Mouse (Mus musculus) CD4-positive helper T cell, adult 2 months (primary cell): ENCODE results near the gene Nnmt.
A peak's percentile ranks its signal among the peaks of the same experiment; 100 is the strongest.

ENCODE experiments used
- DNase-seq: peaks from one replicate; pipeline ENCODE4 v3.0.0-alpha.2; 2012; ENCODE audit warnings: low read depth, missing footprints, low spot score

The Nnmt gene

GRCm38 (mm10) chr9:48604939-48605598, at the start of gene Nnmt:
Nnmt (minus strand) TSS chr9:48605153.
- no peak for DNase-seq

DNA sequence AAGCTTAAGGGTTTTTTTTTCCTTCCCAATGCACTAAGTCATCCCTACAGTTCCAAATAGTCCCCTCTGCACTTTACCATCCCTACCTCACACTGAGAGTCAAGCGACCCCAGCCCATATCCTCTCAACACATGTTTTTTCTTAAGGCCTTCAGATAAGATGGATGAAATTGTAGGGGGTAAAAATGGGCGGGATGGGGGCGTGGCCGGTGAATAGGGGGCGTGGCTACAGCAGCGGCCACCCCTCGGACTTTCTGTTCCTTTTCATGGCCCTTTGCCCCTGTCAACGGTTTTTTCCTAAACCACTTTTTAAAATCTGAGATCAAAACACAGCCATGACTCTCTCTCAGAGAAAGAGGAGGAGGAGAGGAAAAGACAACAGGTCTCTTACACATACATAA, 49.8 kb upstream of the Nnmt start:
- DNase-seq, result no peak

GRCm38 (mm10) chr9:48653399-48654070, 48.6 kb upstream of the Nnmt start:
- no peak for DNase-seq

GRCm38 (mm10) chr9:48652026-48652425, 47.1 kb upstream of the Nnmt start:
- no peak for DNase-seq

GRCm38 (mm10) chr9:48650846-48651245, 45.9 kb upstream of the Nnmt start:
- no peak for DNase-seq

- DNase-seq, result no peak
These were observed 45.1 kb upstream of the Nnmt start for GRCm38 (mm10) chr9:48649851-48650685.

DNA sequence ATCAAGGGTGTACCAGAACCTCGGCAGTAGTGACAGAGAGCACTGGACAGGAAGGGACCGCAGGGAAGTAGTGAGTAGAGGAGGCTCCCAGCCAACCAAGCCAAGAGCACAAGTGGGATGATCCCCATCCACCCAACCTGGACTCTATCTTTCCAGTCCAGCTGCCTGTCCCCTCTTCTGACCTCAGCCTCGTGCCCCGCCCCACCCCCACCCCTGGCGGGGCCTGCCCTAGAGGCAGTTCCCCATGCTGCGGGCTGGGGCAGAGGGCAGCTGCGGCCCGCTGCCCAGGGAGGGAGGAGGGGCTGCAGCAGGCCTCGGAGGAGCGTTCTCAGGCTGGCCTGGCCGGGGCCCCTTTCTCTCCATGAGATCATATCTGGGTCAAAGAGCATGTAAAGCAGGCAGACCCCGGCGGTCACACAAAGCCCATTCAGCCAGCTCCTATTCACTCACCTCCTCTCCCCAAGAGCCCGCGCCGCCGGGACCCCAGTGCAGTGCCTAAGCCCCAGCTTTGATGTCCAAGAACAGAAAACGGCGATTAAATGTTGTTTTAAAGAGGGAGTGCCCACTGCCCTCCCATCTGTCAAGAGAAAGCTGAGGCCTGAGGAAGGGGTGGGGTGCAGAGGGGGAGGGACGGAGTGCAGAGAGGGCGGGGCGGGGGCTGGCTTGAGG, 44.3 kb upstream of the Nnmt start:
- DNase-seq, result no peak

DNA sequence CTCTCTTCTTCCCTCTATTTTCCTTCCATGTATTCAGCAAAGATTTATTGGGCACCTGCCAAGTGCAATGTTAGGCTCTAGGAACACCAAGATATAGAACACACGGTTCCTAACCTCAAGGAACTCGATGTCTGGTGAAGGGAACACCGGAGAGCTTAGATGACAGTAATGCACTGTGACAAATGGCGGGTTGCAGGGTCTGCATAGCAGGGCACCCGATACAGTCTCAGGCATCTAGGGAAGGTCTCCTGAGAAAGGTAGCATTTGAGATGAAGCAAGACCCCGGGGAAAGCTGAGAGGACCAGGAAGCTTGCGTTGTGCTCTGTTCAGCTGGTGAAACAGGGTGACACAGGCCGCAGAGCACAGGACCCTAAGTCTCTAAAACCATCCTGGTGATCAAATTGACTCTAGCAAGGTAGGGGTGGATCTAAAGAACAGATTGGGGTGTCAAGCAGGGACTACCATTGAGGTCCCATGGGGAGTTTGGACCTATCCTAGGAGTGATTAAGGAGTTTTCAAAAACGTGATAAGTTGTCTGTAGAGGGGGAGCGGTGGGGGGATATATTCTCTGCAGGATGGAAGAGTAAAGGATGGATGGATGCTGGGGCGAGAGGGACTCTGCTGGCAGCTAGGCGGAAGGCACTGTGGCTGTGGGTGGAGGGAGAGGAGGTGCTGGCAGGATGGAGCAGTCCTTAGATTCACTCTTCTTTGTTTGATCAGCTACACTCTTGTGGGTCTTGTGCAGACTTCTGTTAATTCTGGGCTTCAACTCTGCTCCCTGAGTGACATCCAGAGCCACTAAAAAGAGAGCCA, 43.5 kb upstream of the Nnmt start:
- no peak for DNase-seq

- DNase-seq, result no peak
These were observed 42.8 kb upstream of the Nnmt start for GRCm38 (mm10) chr9:48647648-48648284.

GRCm38 (mm10) chr9:48646781-48647647, 42.1 kb upstream of the Nnmt start:
- no peak for DNase-seq

DNA sequence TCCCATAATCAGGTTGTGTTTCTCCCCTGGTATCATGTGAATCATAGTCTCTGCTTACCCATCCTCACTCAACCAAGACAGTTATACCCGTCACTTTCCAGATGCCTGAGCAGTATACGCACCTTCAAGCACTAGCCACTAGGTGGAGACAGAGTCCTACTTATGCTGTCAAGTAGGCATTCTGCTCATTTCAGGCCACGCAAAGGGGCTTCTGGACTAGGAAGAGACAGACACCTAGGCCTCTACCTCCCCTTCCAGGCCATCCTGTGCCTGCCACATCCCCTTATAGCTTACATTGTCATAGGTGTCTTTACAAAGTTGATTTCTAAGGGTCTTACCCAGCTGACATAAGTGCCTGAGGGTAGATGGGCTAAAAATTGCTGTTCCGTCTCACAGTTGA, 41.3 kb upstream of the Nnmt start:
- DNase-seq, result peak; percentile 55

DNA sequence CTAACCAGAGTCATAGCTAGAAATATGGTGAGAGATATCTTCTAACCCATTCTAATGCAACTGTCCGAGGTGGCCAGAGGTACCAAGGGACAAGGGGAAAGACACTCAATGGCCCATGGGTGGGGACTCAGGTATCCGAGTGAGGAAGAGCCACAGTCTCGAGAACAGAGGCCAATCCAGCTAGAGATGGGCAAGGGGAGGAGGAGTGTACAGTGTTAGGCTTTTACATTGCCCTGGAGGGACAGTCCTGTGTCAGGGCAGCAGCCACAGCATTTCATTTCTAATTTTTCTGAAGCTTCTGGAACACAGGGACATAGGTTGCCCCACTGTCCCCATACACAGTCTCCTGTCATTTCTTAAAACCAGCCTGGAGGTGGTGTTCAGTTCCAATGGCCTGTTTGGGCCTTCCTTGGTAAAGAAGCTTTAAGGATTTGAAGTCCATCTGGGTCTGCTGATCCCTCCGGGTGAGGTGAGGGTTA, 40.7 kb upstream of the Nnmt start:
- DNase-seq, result no peak

GRCm38 (mm10) chr9:48644926-48645647, 40.1 kb upstream of the Nnmt start:
- DNase-seq, result peak; percentile 26

DNA sequence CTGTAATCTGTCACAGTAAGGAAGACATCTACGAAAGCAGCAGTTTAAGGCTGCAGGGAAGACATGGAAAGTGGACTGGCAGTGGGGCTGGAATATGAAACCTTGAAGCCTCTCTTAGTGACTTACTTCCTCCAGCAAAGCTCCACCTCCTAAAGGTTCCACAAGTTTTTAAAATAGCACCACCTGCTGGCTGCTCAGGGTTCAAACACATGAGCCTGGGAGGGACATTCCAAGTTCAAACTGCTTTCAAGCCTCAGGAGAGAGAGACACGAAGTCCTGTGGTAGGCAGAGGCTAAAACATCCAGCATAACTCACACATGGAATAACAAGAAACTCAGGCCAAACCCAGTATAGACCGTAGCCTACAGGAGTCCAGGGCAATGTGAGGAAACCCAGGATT, 39.4 kb upstream of the Nnmt start:
- DNase-seq, result no peak

DNA sequence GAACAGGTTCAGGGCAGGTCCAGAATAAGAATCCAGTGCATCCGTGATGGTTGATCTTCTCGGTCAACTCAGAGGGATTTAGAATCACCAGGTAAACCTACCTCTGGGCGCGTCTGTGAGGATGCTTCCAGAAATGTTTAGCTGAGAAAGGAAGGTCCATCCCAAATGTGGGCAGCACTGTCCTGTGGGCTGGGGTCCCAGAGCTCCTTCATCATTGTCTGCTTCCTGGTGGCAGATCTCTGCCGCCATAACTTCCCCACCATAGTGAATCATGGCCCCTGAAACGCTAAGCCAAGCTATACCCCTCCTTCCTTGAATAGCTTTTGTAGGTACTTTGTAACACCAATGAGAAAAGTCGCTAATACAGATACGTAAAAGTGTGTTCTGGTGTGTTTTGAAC, 36.7 kb upstream of the Nnmt start:
- no peak for DNase-seq

DNA sequence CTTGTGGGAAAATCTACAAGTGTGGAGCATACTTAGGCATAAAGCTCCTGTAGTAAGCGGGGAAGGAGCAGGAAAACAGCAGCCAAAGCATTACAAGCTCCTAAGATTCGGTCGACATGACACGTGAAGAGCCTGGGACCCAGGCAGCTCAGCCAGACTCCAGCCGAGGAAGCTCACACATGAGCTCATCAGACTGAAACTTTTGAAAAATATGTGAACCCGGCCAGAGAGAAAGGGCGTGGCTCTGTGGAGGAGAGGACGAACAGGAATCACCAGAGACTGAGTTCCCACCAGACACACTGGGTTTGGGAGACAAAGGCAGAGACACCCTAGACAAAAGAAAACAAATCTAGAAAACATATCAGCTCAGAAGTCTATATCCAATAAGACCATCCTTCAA, 35.9 kb upstream of the Nnmt start:
- no peak for DNase-seq

- DNase-seq, result no peak
These were observed 33.3 kb upstream of the Nnmt start for GRCm38 (mm10) chr9:48638176-48638803.

GRCm38 (mm10) chr9:48637161-48637560, 32.2 kb upstream of the Nnmt start:
- no peak for DNase-seq
